Mouse (Mus musculus): ENCODE measurements around the gene Degs2.

DNA sequence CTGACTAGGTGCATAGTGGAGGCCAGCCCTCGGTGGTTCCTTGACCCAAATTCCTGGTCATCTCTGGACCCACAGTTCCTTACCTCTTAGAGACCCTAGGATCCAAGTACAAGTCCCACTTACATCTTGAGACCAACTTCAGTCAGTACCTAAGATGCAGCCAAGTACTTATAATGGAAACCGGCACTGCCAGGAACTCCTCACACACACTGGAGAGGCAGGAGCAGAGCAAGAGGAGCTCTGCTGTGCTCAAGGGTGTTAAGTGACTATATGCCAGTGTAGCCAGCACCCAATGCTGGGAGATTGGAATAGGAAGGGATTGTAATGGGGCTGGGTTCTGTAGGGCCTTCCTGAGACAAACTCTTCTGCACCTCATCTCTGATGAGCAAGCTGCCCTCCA lies 27.2 kb downstream of the Degs2 start:
- TF ChIP-seq EP300 (IDR thresholded peaks at IDR 0.05; ENCODE audit: insufficient read depth, low read depth, low read length) (no peak), CTCF (IDR thresholded peaks at IDR 0.05) (no peak)
